Mouse (Mus musculus): ENCODE data around the gene Sptan1.

GRCm38 (mm10) chr2:30073285-30073684 is 107.9 kb downstream of the Sptan1 start:
- TF ChIP-seq CTCF (IDR thresholded peaks at IDR 0.05; ENCODE audit: low read depth) (no peak), EP300 (IDR thresholded peaks at IDR 0.05; ENCODE audit: low read depth) (no peak)

Measured in heart, postnatal 0 days (tissue).